Mouse (Mus musculus) hematopoietic stem cell, adult 5-6 weeks (primary cell): ENCODE results near the gene Cry1. TPM values are rescaled to one million over a fixed set of nuclear protein-coding genes. Genes with fewer than 3 reads are reported as not detected.

Experiments used
- ATAC-seq, 2 experiments: fragments of 125-278 bp in 1 of 2; replicated peaks in 1 of 2; 2 replicates each; pipeline ENCODE4 v1.8.0; 2016 to 2017; ENCODE audit warnings: inconsistent platforms in 2 of 2, mild to moderate bottlenecking in 2 of 2, moderate number of reproducible peaks in 2 of 2, low read depth in 1 of 2, moderate TSS enrichment in 1 of 2; ENCODE audit not compliant: low FRiP score in 2 of 2, poor library complexity in 2 of 2, severe bottlenecking in 2 of 2, insufficient read depth in 1 of 2, low TSS enrichment in 1 of 2
- total RNA-seq: library from RNA; stranded (forward); fragments of 172-1452, 232-1000 nt; gene quantifications from 2 replicates; pipeline ENCODE4 v1.2.3, GENCODE M21; 2017

Gene Cry1
- total RNA-seq, 1 experiment from 2014 or later: 15.2 TPM

DNA sequence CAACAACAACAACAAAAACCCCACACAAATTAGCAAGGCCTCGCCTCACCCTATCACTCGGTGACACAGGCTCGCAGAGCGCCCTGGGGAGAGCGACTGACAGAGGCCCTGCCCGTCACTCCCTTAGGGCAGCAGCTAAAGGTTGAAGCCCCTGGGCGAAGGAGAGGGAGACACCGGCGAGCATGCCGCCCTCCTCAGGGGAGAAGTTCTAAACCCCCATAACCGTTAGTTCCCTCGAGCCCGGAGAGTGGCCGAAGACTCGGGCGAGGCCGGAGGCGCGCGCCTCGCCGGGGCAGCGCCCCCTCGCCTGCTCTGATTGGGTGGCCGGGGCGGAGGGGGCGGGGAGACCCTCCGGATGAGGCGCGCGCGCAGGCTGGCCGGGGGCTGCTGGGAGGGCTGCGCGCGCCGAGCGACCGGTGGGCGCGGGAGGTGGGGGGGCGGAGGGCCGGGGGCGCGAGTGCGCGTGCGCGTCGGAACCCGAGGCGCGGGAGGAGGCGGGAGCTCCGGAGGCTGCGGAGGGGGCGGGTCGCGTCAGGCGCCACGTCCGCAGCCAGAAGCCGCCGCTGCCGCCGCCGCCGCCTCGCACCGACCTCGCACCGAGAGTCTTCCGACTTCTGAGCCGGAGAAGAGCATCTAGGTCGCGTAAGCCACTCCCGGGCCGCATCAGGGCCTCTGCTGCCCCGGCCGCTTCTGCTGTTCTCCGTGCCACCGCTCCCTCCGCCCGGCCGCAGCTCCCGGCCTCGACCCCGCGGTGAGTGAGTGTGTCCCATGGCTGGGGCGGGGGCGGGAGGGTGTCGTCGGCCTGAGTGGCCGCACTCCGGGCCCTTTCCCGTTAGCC, 82.4 kb downstream of the Cry1 start, which contains the start of the genes Fhl4 and Tmem263:
Fhl4 (minus strand) TSS at position 249 of the 838 bp plus-strand sequence.
Tmem263 (plus strand) TSS at position 381 of the 838 bp plus-strand sequence.
- peak; percentile 66 to 83 for ATAC-seq

DNA sequence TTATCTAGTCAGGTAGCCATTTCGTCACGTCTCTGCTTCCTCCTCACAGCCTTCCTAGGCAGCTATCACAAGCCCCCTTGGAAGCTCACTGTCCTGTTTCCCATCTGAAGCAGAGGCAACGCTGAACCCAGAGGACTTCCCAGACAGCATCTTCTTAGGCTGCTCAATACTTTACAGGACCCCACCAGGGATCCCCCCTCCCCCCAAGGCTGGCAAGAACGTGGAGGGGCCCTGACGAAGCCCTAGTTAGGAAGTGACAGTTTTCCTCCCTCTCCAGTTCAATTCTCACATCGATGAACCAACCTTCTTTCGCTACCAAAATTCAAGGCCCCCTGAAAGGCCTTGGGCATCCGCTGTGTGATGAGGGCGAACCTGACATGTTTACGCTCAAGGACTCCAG, 83.0 kb downstream of the Cry1 start:
- ATAC-seq: peak in 1 of 2 experiments; percentile 12; a peak in 1 of 4 replicates

Other genes starting within 250 kb of the Cry1 start
- gene Fhl4, start 82.6 kb downstream of the Cry1 start, total RNA-seq: 2.2 and 2.7 TPM in 2 replicates
- 21.8 and 26.0 TPM in 2 replicates for gene Tmem263, start 82.4 kb downstream of the Cry1 start, total RNA-seq
- 18.2 and 34.0 TPM in 2 replicates for gene Mterf2, start 57.0 kb downstream of the Cry1 start, total RNA-seq
- gene Btbd11, start 201.8 kb upstream of the Cry1 start, total RNA-seq: 1.2 and 2.0 TPM in 2 replicates